Mouse (Mus musculus): Measurements from ENCODE around the gene Prdm13. TPM values are rescaled to one million over a fixed set of nuclear protein-coding genes. Genes with fewer than 3 reads are reported as not detected.

The Prdm13 gene
- polyA plus RNA-seq (2015; fragmentation: Nextera tagmentation; extraction: Ambion mirVana) = not detected in 2 replicates

DNA sequence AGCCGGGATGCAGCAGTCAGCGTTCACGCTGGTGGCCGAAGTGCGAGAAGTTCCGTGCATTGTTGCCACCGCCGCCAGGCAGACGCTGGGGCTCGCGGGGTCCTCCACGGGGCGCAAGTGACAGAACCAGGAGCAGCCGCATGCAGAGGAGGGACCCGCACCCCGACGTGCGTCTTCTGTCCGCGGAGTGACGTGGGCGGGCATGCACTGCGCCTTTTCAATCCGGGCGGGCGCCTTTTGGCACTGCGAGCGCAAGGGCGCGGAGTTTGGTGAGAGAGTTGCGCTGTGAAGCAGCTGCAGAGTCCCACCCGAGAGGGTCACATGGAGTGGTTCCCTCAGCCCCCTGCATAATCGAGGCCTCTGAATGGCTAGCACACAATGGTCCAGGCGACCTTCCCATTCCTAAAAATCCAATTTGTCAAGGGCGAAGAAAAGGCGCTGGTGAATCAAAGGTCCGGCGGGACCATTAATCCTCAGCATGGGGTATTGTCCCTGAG lies at the start of gene Prdm13:
Prdm13 (minus strand) TSS at position 369 of the 497 bp plus-strand sequence.
- Histone ChIP-seq H3K4me1 (replicated peaks; ENCODE audit: control insufficient read depth, insufficient read depth, low read length) (peaks cover 8% of the 10 kb centered on the region), H3K36me3 (ENCODE audit: control insufficient read depth, insufficient read depth, low read length) (no peaks in the 10 kb centered on the region), H3K9me3 (ENCODE audit: control insufficient read depth, low read length) (no peaks in the 10 kb centered on the region), H3K27ac (ENCODE audit: low read length) (no peak within 1 kb of the TSS), H3K4me2 (ENCODE audit: low read depth, low read length) (no peak within 1 kb of the TSS), H3K4me3 (ENCODE audit: low read length) (no peak within 1 kb of the TSS), H3K27me3 (ENCODE audit: control insufficient read depth, insufficient read depth, low read depth, low read length) (peaks cover 97% of the 10 kb centered on the region), H3K9ac (ENCODE audit: low read length) (no peak within 1 kb of the TSS)
- no peak for ATAC-seq (ENCODE audit: low read depth)
- WGBS = under 1% methylated on average over 38 of the region's 38 CpGs

DNA sequence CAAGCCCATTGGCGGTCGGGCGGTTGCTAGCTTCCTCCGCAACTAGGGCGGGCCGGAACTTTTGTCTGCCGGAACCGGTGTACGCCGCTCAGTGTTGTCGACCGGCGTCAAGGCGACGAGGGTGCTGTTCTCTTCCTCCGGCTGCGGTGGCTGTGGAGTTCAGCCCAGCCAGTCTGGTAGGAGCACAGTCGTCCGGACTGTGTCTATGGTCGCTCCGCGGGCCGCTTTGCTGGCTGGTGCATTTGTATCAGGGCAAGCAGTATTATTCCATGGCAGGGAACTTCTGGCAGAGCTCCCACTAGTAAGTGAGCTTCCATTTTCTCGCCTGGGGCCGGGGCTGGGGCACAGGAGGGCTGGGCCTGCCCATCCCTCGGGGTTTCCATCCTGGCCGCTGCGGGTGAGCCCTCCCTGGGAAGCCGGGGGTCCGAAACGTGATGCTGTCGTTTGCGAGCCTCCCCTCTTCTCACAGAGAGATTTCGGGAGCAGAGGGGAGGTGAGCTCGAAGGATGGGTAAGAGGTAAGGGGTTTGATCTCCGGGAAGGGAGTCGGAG lies 41.9 kb upstream of the Prdm13 start, which contains the start of gene Ccnc:
Ccnc (plus strand) TSS at position 87 of the 551 bp plus-strand sequence.
- WGBS = 0% methylated on average over 36 of the region's 37 CpGs
- peak; percentile 98 for ATAC-seq (ENCODE audit: low read depth)
- Histone ChIP-seq H3K9ac (ENCODE audit: low read length) (peak within 1 kb of the TSS; percentile 85), H3K4me3 (ENCODE audit: low read length) (peak within 1 kb of the TSS; percentile 77), H3K27ac (ENCODE audit: low read length) (peak within 1 kb of the TSS; percentile 87), H3K27me3 (ENCODE audit: control insufficient read depth, insufficient read depth, low read depth, low read length) (no peaks in the 10 kb centered on the region), H3K4me1 (replicated peaks; ENCODE audit: control insufficient read depth, insufficient read depth, low read length) (peaks cover 4% of the 10 kb centered on the region), H3K4me2 (ENCODE audit: low read depth, low read length) (peak within 1 kb of the TSS; percentile 85), H3K9me3 (ENCODE audit: control insufficient read depth, low read length) (no peaks in the 10 kb centered on the region), H3K36me3 (ENCODE audit: control insufficient read depth, insufficient read depth, low read length) (no peaks in the 10 kb centered on the region)

DNA sequence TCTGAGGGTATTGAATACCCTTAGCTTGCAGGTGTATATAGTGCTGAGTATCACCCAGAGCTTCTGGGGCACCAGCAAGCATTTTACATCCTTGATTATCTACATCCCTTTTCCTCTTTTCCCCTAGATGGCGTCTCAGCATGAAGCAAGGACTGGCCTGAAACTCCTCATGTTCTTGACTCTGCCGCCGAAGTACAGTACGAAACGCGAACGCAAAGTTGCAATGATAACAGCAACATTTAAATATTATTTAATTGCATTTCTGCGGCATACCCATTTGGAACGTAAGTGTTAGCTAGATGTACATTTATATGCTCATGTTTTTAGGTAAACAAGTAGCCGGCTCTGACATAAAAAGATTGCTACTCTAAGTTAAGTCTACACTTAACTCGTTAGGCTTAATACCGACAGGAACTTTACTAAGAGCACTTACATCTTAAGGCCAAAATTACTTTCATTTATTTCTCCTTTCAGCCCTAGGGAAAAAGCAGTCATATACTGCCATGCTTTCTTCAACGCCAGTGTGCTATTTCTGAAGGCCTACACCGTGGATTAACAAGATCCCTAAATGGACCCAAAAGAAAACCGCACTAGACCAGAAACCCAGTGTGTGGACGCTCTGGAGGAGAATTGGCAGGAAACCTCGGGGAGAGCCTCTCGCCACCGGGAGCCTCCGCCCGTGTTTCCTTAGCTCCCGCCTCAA lies 41.3 kb upstream of the Prdm13 start:
- Histone ChIP-seq H3K4me2 (ENCODE audit: low read depth, low read length) (peak overlapping the region; percentile 85), H3K36me3 (ENCODE audit: control insufficient read depth, insufficient read depth, low read length) (no peaks in the 10 kb centered on the region), H3K27ac (ENCODE audit: low read length) (peak overlapping the region; percentile 87), H3K9me3 (ENCODE audit: control insufficient read depth, low read length) (no peaks in the 10 kb centered on the region), H3K9ac (ENCODE audit: low read length) (peak overlapping the region; percentile 85), H3K4me1 (replicated peaks; ENCODE audit: control insufficient read depth, insufficient read depth, low read length) (peaks cover 4% of the 10 kb centered on the region), H3K27me3 (ENCODE audit: control insufficient read depth, insufficient read depth, low read depth, low read length) (no peaks in the 10 kb centered on the region), H3K4me3 (ENCODE audit: low read length) (peak overlapping the region; percentile 77)
- ATAC-seq (ENCODE audit: low read depth) = peak; percentile 67
- under 1% methylated on average over 22 of the region's 22 CpGs for WGBS

DNA sequence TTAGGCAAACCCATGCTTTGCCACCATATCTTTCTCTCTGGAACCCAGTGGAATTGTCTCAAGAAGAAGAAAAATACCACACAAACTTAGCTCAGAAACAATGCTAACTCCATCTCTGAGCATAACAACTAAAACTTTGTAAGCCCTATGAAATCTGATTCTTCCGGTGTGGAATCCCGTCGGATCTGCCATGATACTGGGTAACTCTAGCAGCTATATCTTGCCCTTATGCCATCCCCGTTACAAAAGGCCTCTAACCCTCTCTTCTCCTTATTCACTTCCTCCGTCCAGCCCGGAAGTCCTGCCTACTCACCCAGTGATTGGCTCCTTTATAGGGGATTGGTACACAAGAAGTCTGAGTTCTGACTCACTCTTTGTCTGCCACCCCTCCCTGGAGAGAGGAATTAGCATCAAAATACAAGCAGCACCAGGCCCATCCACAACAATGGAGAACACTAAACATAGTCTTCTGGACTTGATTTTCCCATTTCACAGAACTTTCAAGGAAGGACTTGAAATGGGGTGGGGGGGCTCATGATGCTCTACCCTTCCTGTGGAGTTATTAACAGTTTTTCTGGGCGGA lies 37.1 kb upstream of the Prdm13 start:
- WGBS = 58% methylated on average over 7 of the region's 7 CpGs
- ATAC-seq (ENCODE audit: low read depth) = no peak
- Histone ChIP-seq H3K27ac (ENCODE audit: low read length) (no peak overlapping the region), H3K9ac (ENCODE audit: low read length) (no peak overlapping the region), H3K4me1 (replicated peaks; ENCODE audit: control insufficient read depth, insufficient read depth, low read length) (no peaks in the 10 kb centered on the region), H3K9me3 (ENCODE audit: control insufficient read depth, low read length) (no peaks in the 10 kb centered on the region), H3K4me3 (ENCODE audit: low read length) (no peak overlapping the region), H3K4me2 (ENCODE audit: low read depth, low read length) (no peak overlapping the region), H3K36me3 (ENCODE audit: control insufficient read depth, insufficient read depth, low read length) (no peaks in the 10 kb centered on the region), H3K27me3 (ENCODE audit: control insufficient read depth, insufficient read depth, low read depth, low read length) (no peaks in the 10 kb centered on the region)

DNA sequence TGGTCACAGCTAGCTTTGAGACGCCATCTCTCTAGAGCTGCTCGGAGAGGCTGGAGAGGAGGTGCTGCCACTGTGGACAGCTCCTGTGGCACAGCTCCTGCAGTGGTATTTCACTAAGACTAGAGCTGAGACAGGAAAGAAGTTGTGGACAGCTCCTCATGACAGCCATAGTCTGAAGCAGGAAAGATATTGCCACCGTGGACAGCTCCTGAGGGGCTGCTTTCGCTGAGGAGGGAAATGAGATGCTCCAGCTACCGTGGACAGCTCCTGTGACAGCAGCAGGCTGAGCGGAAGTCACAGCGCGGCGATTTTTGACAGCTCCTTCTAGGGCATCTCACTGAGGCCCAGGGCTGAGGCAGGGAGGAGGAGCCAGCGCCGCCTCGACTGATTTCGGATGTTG lies 26.4 kb upstream of the Prdm13 start:
- 3% methylated on average over 13 of the region's 13 CpGs for WGBS
- no peaks in the 10 kb centered on the region for H3K9me3 ChIP-seq (ENCODE audit: control insufficient read depth, low read length)
- no peaks in the 10 kb centered on the region for H3K4me1 ChIP-seq (replicated peaks; ENCODE audit: control insufficient read depth, insufficient read depth, low read length)
- peak; percentile 98 for ATAC-seq (ENCODE audit: low read depth)
- H3K27me3 ChIP-seq (ENCODE audit: control insufficient read depth, insufficient read depth, low read depth, low read length) = no peaks in the 10 kb centered on the region
- H3K9ac ChIP-seq (ENCODE audit: low read length) = no peak overlapping the region
- H3K4me3 ChIP-seq (ENCODE audit: low read length) = no peak overlapping the region
- H3K27ac ChIP-seq (ENCODE audit: low read length) = no peak overlapping the region
- no peaks in the 10 kb centered on the region for H3K36me3 ChIP-seq (ENCODE audit: control insufficient read depth, insufficient read depth, low read length)
- H3K4me2 ChIP-seq (ENCODE audit: low read depth, low read length) = no peak overlapping the region

DNA sequence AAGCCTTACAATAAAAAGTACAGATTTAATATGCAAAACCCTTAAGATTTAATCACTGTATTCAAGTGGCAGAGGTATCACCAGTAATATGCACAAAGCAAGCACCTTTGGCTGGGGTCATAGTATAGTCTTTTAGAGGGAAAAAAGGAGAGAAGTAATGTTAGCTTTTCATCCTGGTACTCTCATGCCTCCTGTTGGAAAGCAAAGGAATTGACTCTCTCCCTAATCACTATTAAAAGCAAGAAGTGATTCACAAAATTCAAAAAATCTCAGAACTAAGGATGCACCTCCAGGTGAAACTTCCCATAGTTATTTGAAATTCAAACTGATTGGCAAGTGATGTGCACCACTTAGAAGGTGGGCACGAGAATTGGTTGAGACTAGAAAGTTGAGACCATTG lies 19.3 kb upstream of the Prdm13 start:
- Histone ChIP-seq H3K4me1 (replicated peaks; ENCODE audit: control insufficient read depth, insufficient read depth, low read length) (no peaks in the 10 kb centered on the region), H3K27me3 (ENCODE audit: control insufficient read depth, insufficient read depth, low read depth, low read length) (no peaks in the 10 kb centered on the region), H3K27ac (ENCODE audit: low read length) (no peak overlapping the region), H3K4me3 (ENCODE audit: low read length) (no peak overlapping the region), H3K9ac (ENCODE audit: low read length) (no peak overlapping the region), H3K36me3 (ENCODE audit: control insufficient read depth, insufficient read depth, low read length) (no peaks in the 10 kb centered on the region), H3K4me2 (ENCODE audit: low read depth, low read length) (no peak overlapping the region), H3K9me3 (ENCODE audit: control insufficient read depth, low read length) (no peaks in the 10 kb centered on the region)
- no peak for ATAC-seq (ENCODE audit: low read depth)
- WGBS = 37% methylated on average over 1 of the region's 1 CpGs

DNA sequence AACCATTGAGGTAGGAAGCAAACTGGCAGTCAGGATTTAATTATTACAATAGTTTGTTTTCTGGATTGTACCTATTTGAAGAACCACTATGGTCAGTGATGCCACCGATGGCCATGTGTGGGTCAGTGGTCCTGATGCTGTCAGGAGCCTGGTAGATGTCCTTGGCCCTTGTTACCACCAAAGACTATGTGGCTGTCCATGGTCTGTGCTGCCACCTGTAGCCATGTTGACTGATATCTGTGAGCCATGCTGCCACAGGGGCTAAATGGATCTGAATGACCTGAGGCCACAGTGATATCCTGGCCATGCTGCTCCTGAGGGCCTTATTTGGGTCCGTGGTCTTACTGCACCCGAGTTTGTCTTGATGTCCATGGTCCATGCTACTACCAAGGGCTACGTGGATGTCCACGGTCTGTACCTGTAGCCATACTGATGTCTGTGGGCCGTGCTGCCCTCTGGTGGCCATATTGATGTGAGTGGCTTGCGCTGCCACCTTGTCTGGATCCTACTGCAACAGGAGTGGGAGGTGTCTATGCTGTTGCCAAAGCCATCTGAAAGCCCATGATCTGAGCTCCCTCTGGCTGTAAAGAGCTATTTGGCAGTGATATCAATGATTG lies 10.0 kb upstream of the Prdm13 start:
- Histone ChIP-seq H3K9me3 (ENCODE audit: control insufficient read depth, low read length) (no peaks in the 10 kb centered on the region), H3K27me3 (ENCODE audit: control insufficient read depth, insufficient read depth, low read depth, low read length) (peaks cover 20% of the 10 kb centered on the region), H3K4me2 (ENCODE audit: low read depth, low read length) (no peak overlapping the region), H3K4me1 (replicated peaks; ENCODE audit: control insufficient read depth, insufficient read depth, low read length) (no peaks in the 10 kb centered on the region), H3K36me3 (ENCODE audit: control insufficient read depth, insufficient read depth, low read length) (no peaks in the 10 kb centered on the region), H3K4me3 (ENCODE audit: low read length) (no peak overlapping the region), H3K9ac (ENCODE audit: low read length) (no peak overlapping the region), H3K27ac (ENCODE audit: low read length) (no peak overlapping the region)
- no peak for ATAC-seq (ENCODE audit: low read depth)
- 29% methylated on average over 7 of the region's 7 CpGs for WGBS

DNA sequence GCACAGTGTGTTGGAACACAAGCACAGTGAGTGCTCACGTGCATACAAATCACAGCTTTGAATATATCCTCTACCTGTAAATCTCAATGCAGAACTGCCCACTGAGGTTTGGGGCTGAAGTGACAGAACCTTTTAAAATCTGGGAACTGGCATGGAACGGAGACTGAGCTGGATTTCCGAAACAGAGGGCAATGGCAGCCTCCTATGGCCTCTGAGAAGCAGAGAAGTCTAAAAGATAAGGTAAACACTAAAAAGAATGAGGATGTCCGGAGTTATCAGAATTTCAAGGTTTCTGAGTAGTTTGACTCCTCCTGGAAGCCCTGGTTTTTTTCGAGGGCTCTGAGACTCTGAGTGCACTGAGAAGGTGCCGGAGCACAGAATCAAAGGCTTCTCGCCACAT lies 4.5 kb upstream of the Prdm13 start:
- ATAC-seq (ENCODE audit: low read depth) = no peak
- no peaks in the 10 kb centered on the region for H3K36me3 ChIP-seq (ENCODE audit: control insufficient read depth, insufficient read depth, low read length)
- no peaks in the 10 kb centered on the region for H3K9me3 ChIP-seq (ENCODE audit: control insufficient read depth, low read length)
- no peak overlapping the region for H3K4me2 ChIP-seq (ENCODE audit: low read depth, low read length)
- peaks cover 8% of the 10 kb centered on the region for H3K4me1 ChIP-seq (replicated peaks; ENCODE audit: control insufficient read depth, insufficient read depth, low read length)
- no peak overlapping the region for H3K4me3 ChIP-seq (ENCODE audit: low read length)
- H3K9ac ChIP-seq (ENCODE audit: low read length) = no peak overlapping the region
- 16% methylated on average over 7 of the region's 7 CpGs for WGBS
- no peak overlapping the region for H3K27ac ChIP-seq (ENCODE audit: low read length)
- peaks cover 73% of the 10 kb centered on the region for H3K27me3 ChIP-seq (ENCODE audit: control insufficient read depth, insufficient read depth, low read depth, low read length)

DNA sequence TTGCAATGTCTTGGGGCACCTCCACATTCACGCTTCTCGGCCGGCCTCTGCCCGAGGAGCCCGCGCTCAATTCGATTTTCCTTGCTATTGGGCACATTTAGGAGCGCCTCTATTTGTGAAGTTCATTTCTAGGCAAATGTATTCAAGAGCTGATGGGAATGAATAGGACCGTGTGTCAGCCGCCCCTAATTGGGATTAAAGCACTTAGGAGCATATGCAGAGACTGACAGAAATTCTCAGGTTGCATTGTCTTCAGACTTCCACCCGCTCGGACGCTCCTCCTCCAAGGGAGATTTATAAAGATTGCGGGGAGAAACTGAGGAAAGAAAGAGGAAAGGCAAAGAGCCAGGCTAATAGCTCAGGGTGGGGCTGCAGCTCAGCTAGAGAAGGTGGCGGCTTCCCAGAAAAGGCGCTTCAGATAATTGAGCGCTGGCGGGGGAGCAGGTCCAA lies 3.8 kb upstream of the Prdm13 start:
- peaks cover 8% of the 10 kb centered on the region for H3K4me1 ChIP-seq (replicated peaks; ENCODE audit: control insufficient read depth, insufficient read depth, low read length)
- H3K4me3 ChIP-seq (ENCODE audit: low read length) = no peak overlapping the region; the same call in 1 of the 2 replicates
- no peaks in the 10 kb centered on the region for H3K36me3 ChIP-seq (ENCODE audit: control insufficient read depth, insufficient read depth, low read length)
- H3K27me3 ChIP-seq (ENCODE audit: control insufficient read depth, insufficient read depth, low read depth, low read length) = peaks cover 80% of the 10 kb centered on the region
- no peak overlapping the region for H3K9ac ChIP-seq (ENCODE audit: low read length)
- H3K27ac ChIP-seq (ENCODE audit: low read length) = no peak overlapping the region
- peak overlapping the region; percentile 95; the same call in 1 of the 2 replicates for H3K4me2 ChIP-seq (ENCODE audit: low read depth, low read length)
- WGBS = 1% methylated on average over 18 of the region's 18 CpGs
- no peak for ATAC-seq (ENCODE audit: low read depth)
- H3K9me3 ChIP-seq (ENCODE audit: control insufficient read depth, low read length) = no peaks in the 10 kb centered on the region
